Mouse (Mus musculus): ENCODE measurements around the gene Ipo11. TPM values are rescaled to one million over a fixed set of nuclear protein-coding genes. Genes with fewer than 3 reads are reported as not detected.

Gene Ipo11
- polyA plus RNA-seq, 1 experiment from 2014 or later, result 12.0 TPM

DNA sequence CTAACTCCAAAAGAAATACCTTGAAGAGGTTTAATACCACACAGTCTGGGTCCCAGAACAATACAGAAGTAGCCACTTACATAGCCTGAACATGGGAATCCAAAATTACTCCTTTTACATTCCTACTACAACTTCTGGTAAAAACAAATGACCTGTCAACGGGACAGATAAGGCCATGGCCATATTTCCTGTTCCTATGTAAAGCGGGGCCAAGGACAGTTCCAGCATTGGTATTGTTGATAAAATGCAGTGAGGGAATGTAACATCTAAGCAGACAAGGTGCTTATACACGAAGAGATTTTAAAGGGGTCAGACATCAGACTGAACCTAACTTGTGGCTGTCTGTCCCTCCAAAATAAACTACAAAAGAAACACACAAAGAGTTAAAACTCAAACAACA lies 91.8 kb downstream of the Ipo11 start:
- H3K4me2 ChIP-seq (replicated peaks; ENCODE audit: low read depth), result no peak overlapping the region
- no peak overlapping the region for H3K9ac ChIP-seq (ENCODE audit: low read depth, low read length)
- H3K36me3 ChIP-seq (ENCODE audit: control insufficient read depth, insufficient read depth), result peaks cover 6% of the 10 kb centered on the region
- H3K9me3 ChIP-seq (ENCODE audit: control insufficient read depth), result no peaks in the 10 kb centered on the region
- no peak for TF ChIP-seq CTCF (IDR thresholded peaks at IDR 0.05; ENCODE audit: low read depth)
- H3K4me1 ChIP-seq (replicated peaks; ENCODE audit: control insufficient read depth, insufficient read depth, low read length), result no peaks in the 10 kb centered on the region
- H3K27me3 ChIP-seq (replicated peaks; ENCODE audit: control insufficient read depth, insufficient read depth, low read length), result no peaks in the 10 kb centered on the region
- H3K4me3 ChIP-seq (ENCODE audit: low read depth, low read length), result no peak overlapping the region
- 61% methylated on average over 3 of the region's 3 CpGs for WGBS
- no peak overlapping the region for H3K27ac ChIP-seq (ENCODE audit: low read depth, low read length)
- ATAC-seq, result no peak

- 88% methylated on average over 4 of the region's 4 CpGs for WGBS
- no peak overlapping the region for H3K4me3 ChIP-seq (ENCODE audit: low read depth, low read length)
- H3K4me1 ChIP-seq (replicated peaks; ENCODE audit: control insufficient read depth, insufficient read depth, low read length), result no peaks in the 10 kb centered on the region
- H3K9ac ChIP-seq (ENCODE audit: low read depth, low read length), result no peak overlapping the region
- no peaks in the 10 kb centered on the region for H3K27me3 ChIP-seq (replicated peaks; ENCODE audit: control insufficient read depth, insufficient read depth, low read length)
- H3K9me3 ChIP-seq (ENCODE audit: control insufficient read depth), result no peaks in the 10 kb centered on the region
- no peak for TF ChIP-seq CTCF (IDR thresholded peaks at IDR 0.05; ENCODE audit: low read depth)
- H3K27ac ChIP-seq (ENCODE audit: low read depth, low read length), result no peak overlapping the region
- no peak overlapping the region for H3K4me2 ChIP-seq (replicated peaks; ENCODE audit: low read depth)
- no peak for ATAC-seq
- H3K36me3 ChIP-seq (ENCODE audit: control insufficient read depth, insufficient read depth), result peaks cover 6% of the 10 kb centered on the region
Observed at GRCm38 (mm10) chr13:106842542-106842941, 94.2 kb downstream of the Ipo11 start.

DNA sequence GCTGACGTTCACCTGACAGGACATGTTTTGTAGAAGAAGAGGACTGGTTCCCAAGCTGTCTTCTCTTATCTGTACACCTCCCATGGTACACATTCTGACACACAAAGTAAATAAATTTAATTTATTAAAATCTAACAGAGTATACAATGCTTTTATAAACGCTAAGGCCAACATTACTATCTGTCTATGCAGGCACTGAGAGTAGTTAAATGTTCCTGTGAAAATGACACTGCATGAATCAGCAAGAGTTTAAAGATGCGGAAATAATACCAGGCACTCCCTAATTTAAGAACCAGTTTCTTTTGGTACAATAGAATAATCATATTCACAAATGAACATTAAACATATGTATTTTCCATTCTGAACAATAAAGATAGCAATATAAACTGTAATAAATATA lies 98.0 kb downstream of the Ipo11 start:
- H3K9ac ChIP-seq (ENCODE audit: low read depth, low read length), result no peak overlapping the region
- no peaks in the 10 kb centered on the region for H3K9me3 ChIP-seq (ENCODE audit: control insufficient read depth)
- H3K36me3 ChIP-seq (ENCODE audit: control insufficient read depth, insufficient read depth), result peaks cover 6% of the 10 kb centered on the region
- no peak for TF ChIP-seq CTCF (IDR thresholded peaks at IDR 0.05; ENCODE audit: low read depth)
- H3K27me3 ChIP-seq (replicated peaks; ENCODE audit: control insufficient read depth, insufficient read depth, low read length), result no peaks in the 10 kb centered on the region
- no peaks in the 10 kb centered on the region for H3K4me1 ChIP-seq (replicated peaks; ENCODE audit: control insufficient read depth, insufficient read depth, low read length)
- WGBS, result 70% methylated on average over 3 of the region's 3 CpGs
- no peak for ATAC-seq
- no peak overlapping the region for H3K4me3 ChIP-seq (ENCODE audit: low read depth, low read length)
- no peak overlapping the region for H3K27ac ChIP-seq (ENCODE audit: low read depth, low read length)
- H3K4me2 ChIP-seq (replicated peaks; ENCODE audit: low read depth), result no peak overlapping the region

- no peak overlapping the region for H3K27ac ChIP-seq (ENCODE audit: low read depth, low read length)
- 80% methylated on average over 5 of the region's 5 CpGs for WGBS
- no peak overlapping the region for H3K4me3 ChIP-seq (ENCODE audit: low read depth, low read length)
- no peaks in the 10 kb centered on the region; the same call in 1 of the 2 replicates for H3K36me3 ChIP-seq (ENCODE audit: control insufficient read depth, insufficient read depth)
- H3K4me1 ChIP-seq (replicated peaks; ENCODE audit: control insufficient read depth, insufficient read depth, low read length), result no peaks in the 10 kb centered on the region
- no peak overlapping the region for H3K9ac ChIP-seq (ENCODE audit: low read depth, low read length)
- H3K9me3 ChIP-seq (ENCODE audit: control insufficient read depth), result no peaks in the 10 kb centered on the region
- ATAC-seq, result no peak
- no peak overlapping the region; the same call in 1 of the 2 replicates for H3K4me2 ChIP-seq (replicated peaks; ENCODE audit: low read depth)
- TF ChIP-seq CTCF (IDR thresholded peaks at IDR 0.05; ENCODE audit: low read depth), result no peak
- no peaks in the 10 kb centered on the region for H3K27me3 ChIP-seq (replicated peaks; ENCODE audit: control insufficient read depth, insufficient read depth, low read length)
Observed at GRCm38 (mm10) chr13:106836527-106836879, 100.3 kb downstream of the Ipo11 start.

DNA sequence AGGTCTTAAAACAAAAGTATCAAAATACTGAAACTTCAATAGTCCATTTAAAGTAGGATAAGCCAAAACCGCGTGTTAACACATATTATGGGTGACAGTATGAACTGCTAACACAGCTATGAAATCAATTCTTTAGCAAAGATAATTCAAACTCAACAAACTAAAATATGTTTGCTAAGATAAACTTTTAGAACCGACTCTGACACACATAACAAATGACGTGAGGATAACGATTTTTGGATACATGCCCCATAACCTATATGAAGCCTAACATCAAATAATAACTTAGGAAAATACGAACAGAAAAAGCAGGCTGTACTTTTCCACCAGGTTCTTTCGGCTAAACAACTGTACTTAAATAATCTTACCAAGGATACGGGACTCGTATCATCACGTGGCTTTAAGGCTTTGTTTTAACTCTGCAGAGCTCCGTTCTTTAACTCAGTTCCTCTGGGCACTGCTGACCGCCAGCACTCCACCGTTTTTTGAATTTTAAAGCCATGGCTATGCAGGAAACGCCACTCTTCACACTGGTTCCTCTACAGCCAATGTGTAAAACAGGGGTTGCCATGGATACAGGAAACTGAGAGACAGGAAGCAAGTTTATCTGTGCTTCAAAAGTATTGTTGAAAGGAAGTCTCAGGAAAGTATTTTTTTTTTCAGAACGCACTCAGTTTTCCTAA lies 100.8 kb downstream of the Ipo11 start:
- Histone ChIP-seq H3K9me3 (ENCODE audit: control insufficient read depth) (no peaks in the 10 kb centered on the region), H3K4me3 (ENCODE audit: low read depth, low read length) (no peak overlapping the region), H3K36me3 (ENCODE audit: control insufficient read depth, insufficient read depth) (no peaks in the 10 kb centered on the region; the same call in 1 of the 2 replicates), H3K4me2 (replicated peaks; ENCODE audit: low read depth) (no peak overlapping the region; the same call in 1 of the 2 replicates), H3K27ac (ENCODE audit: low read depth, low read length) (no peak overlapping the region), H3K4me1 (replicated peaks; ENCODE audit: control insufficient read depth, insufficient read depth, low read length) (no peaks in the 10 kb centered on the region), H3K27me3 (replicated peaks; ENCODE audit: control insufficient read depth, insufficient read depth, low read length) (no peaks in the 10 kb centered on the region), H3K9ac (ENCODE audit: low read depth, low read length) (no peak overlapping the region)
- no peak for TF ChIP-seq CTCF (IDR thresholded peaks at IDR 0.05; ENCODE audit: low read depth)
- no peak for ATAC-seq
- 55% methylated on average over 15 of the region's 15 CpGs for WGBS

DNA sequence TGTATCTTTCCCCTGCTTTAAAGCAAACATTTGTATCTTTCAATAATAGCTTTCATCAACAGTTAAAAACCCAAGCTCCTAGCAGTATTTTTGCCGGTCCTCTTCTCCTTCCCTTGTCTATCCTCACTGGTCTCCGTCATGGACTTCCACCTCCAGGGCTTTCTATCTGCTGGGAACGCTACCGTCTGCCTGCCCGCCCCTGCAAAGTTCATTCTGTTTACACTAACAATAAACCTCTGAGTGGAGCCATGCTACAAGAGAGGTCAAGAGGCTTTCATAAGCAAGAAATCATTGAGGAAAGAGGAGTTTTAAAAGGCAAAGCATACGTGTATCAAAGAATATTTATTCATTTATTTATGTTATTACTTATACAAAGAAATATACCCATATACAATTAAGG lies 106.7 kb downstream of the Ipo11 start:
- WGBS, result 36% methylated on average over 6 of the region's 6 CpGs
- Histone ChIP-seq H3K4me2 (replicated peaks; ENCODE audit: low read depth) (no peak overlapping the region), H3K27me3 (replicated peaks; ENCODE audit: control insufficient read depth, insufficient read depth, low read length) (no peaks in the 10 kb centered on the region), H3K9me3 (ENCODE audit: control insufficient read depth) (no peaks in the 10 kb centered on the region), H3K4me3 (ENCODE audit: low read depth, low read length) (no peak overlapping the region), H3K9ac (ENCODE audit: low read depth, low read length) (no peak overlapping the region), H3K4me1 (replicated peaks; ENCODE audit: control insufficient read depth, insufficient read depth, low read length) (no peaks in the 10 kb centered on the region), H3K36me3 (ENCODE audit: control insufficient read depth, insufficient read depth) (no peaks in the 10 kb centered on the region), H3K27ac (ENCODE audit: low read depth, low read length) (no peak overlapping the region)
- no peak for TF ChIP-seq CTCF (IDR thresholded peaks at IDR 0.05; ENCODE audit: low read depth)
- no peak for ATAC-seq
